Mouse (Mus musculus): ENCODE data around the gene Casp14.

GRCm38 (mm10) chr10:78727035-78727434 lies 8.9 kb upstream of the Casp14 start:
- no peak for TF ChIP-seq POLR2A (IDR thresholded peaks at IDR 0.05; ENCODE audit: control insufficient read depth, low read depth, low read length)
- TF ChIP-seq CTCF (IDR thresholded peaks at IDR 0.05; ENCODE audit: control insufficient read depth, insufficient read depth, insufficient replicate concordance, low read depth, low read length) = no peak

Data from testis, adult 2 months (tissue).